Mouse (Mus musculus) intestine, postnatal 0 days (tissue): ENCODE measurements at regions not wholly inside any gene's neighbourhood (a gene's known extent, or its start where the extent isn't known, plus 50 kb on each side); places are given as distances from the start of the nearest gene placed in this dataset.

Experiments used
- ATAC-seq: fragments of 200-750 bp; cut with Nextera tagmentation; 2 replicates; pipeline ENCODE4 v1.8.0; 2017; ENCODE audit warnings: mild to moderate bottlenecking, moderate TSS enrichment, moderate library complexity
- H3K27ac ChIP-seq: fragments of 300-500 bp; sonication (generic); 2 replicates; pipeline ENCODE4 v1.5.1; 2014; ENCODE audit warnings: mild to moderate bottlenecking, low read depth, low read length, moderate library complexity
- H3K27me3 ChIP-seq: fragments of 300-500 bp; sonication (generic); replicated peaks from 2 replicates; pipeline ENCODE4 v1.6.1; 2014; ENCODE audit warnings: low read length, mixed read lengths; ENCODE audit not compliant: control insufficient read depth, insufficient read depth
- H3K36me3 ChIP-seq: fragments of 300-500 bp; sonication (generic); 2 replicates; pipeline ENCODE4 v1.6.1; 2014; ENCODE audit warnings: mild to moderate bottlenecking, moderate library complexity; ENCODE audit not compliant: control insufficient read depth, insufficient read depth
- H3K4me1 ChIP-seq: fragments of 300-500 bp; sonication (generic); replicated peaks from 2 replicates; pipeline ENCODE4 v1.6.1; 2014; ENCODE audit warnings: antibody characterized with exemption, low read length, mixed read lengths; ENCODE audit not compliant: control insufficient read depth, insufficient read depth
- H3K4me2 ChIP-seq: fragments of 300-500 bp; sonication (generic); replicated peaks from 2 replicates; pipeline ENCODE4 v1.6.1; 2014; ENCODE audit warnings: low read depth, mild to moderate bottlenecking, moderate library complexity
- H3K4me3 ChIP-seq: fragments of 300-500 bp; sonication (generic); 2 replicates; pipeline ENCODE4 v1.5.1; 2014; ENCODE audit warnings: low read depth, low read length
- H3K9ac ChIP-seq: fragments of 300-500 bp; sonication (generic); 2 replicates; pipeline ENCODE4 v1.6.1; 2014; ENCODE audit warnings: mild to moderate bottlenecking, low read depth, low read length
- H3K9me3 ChIP-seq: fragments of 300-500 bp; sonication (generic); 2 replicates; pipeline ENCODE4 v1.6.1; 2016; ENCODE audit warnings: mixed run types; ENCODE audit not compliant: control insufficient read depth
- CTCF ChIP-seq: sonication (generic); IDR thresholded peaks from 2 replicates; pipeline ENCODE4 v1.5.1; 2016; ENCODE audit warnings: low read depth, mild to moderate bottlenecking, control low read depth, antibody characterized with exemption, moderate library complexity
- WGBS: fragments of 180-500 bp; shearing (Covaris S2); extraction: QIAGEN DNeasy Blood & Tissue Kit; methylation state at CpG from one replicate; pipeline ENCODE4 v1.1.7; 2014; 5-methylcytosine and 5-hydroxymethylcytosine counted together

DNA sequence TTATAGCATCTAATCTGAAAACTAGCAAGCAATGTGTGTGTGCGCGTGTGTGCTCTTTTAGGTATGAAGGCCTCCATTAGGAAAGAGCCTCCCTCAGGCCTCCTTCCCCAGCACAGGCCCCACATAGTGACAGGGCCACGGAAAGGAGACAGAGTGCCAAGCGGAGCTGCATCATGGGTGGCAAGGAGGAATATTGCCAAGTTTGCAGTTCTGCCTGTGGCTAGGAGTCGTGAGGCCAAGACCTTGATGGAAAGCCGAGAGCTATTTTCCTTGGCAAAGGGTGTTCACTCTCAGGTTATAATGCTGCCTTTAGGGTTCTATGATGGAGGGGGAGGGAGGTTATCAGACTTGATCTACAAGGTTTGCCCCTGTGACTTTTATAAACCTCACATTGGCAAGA, 53.4 kb upstream of the Tpm1 start:
- no peak overlapping the region for H3K27ac ChIP-seq
- ATAC-seq, result no peak
- no peaks in the 10 kb centered on the region for H3K9me3 ChIP-seq
- H3K27me3 ChIP-seq, result no peaks in the 10 kb centered on the region
- no peaks in the 10 kb centered on the region for H3K36me3 ChIP-seq
- no peak overlapping the region for H3K9ac ChIP-seq
- H3K4me1 ChIP-seq, result peaks cover 7% of the 10 kb centered on the region; the same call in 1 of the 2 replicates
- no peak for TF ChIP-seq CTCF
- no peak overlapping the region for H3K4me3 ChIP-seq
- 72% methylated on average over 6 of the region's 6 CpGs for WGBS
- H3K4me2 ChIP-seq, result no peak overlapping the region

DNA sequence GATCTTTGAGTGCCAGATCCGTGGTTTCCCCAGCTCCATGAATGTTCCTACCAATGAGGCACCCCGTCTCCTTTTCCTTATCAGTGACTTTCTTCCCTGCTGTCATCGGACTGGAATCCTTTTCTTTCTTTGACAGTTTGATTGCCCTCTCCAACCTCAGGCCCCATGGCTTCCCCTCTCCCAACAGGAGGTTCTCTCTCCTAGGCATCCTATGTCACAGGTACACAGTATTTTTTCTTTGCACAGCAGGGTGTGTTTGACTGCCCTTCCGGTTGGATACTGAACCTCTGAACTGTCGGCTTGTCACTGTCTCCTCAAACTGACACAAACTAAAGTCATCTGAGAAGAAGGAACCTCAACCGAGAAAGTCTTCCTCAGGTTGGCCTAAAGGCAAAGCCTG, 50.3 kb upstream of the Tpm1 start:
- H3K27me3 ChIP-seq, result no peaks in the 10 kb centered on the region
- no peak overlapping the region for H3K4me2 ChIP-seq
- no peak overlapping the region for H3K9ac ChIP-seq
- no peaks in the 10 kb centered on the region for H3K36me3 ChIP-seq
- H3K9me3 ChIP-seq, result no peaks in the 10 kb centered on the region
- no peak overlapping the region for H3K4me3 ChIP-seq
- 35% methylated on average over 6 of the region's 6 CpGs for WGBS
- ATAC-seq, result no peak
- TF ChIP-seq CTCF, result no peak
- H3K27ac ChIP-seq, result no peak overlapping the region
- peaks cover 6% of the 10 kb centered on the region; the same call in 1 of the 2 replicates for H3K4me1 ChIP-seq
